Mouse (Mus musculus) heart, postnatal 14 days (tissue): ENCODE results near the gene 4921504E06Rik. TPM values are rescaled to one million over a fixed set of nuclear protein-coding genes. Genes with fewer than 3 reads are reported as not detected.

Experiments
- DNase-seq, 2 experiments: peaks; one replicate each; pipeline ENCODE4 v3.0.0; 2021 to 2022
- intact Hi-C: fragments of 180-260 bp; cut with DNase I; formaldehyde crosslinking; loops from one replicate; pipeline ENCODE4 v1.15.1; 2025
- total RNA-seq, 2 experiments: library from RNA; stranded (reverse); gene quantifications; 2 replicates each; pipeline ENCODE4 v1.2.3; 2021

4921504E06Rik gene
- total RNA-seq, 2 experiments from 2014 or later, result not detected

DNA sequence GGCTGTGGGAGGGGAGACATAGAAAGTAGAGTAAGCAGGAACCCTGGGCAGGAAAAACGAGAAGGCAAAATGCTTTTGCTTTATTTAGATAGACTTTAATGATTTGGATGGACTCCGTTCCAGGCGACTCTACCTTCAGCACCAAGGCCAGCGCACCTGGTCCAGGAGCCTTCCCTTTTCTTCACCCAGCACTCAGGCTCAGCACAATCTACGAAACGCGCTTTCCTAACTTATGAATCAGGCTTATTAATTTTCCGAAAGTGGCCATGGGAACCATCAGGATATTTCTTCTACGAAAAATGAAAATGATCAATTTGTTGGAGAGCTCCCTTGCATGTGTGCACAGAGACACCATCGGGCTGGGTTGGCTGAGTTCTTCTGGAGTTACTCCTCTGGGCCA lies 124.7 kb downstream of the 4921504E06Rik start:
- peak; percentile 42 to 67 for DNase-seq

DNA sequence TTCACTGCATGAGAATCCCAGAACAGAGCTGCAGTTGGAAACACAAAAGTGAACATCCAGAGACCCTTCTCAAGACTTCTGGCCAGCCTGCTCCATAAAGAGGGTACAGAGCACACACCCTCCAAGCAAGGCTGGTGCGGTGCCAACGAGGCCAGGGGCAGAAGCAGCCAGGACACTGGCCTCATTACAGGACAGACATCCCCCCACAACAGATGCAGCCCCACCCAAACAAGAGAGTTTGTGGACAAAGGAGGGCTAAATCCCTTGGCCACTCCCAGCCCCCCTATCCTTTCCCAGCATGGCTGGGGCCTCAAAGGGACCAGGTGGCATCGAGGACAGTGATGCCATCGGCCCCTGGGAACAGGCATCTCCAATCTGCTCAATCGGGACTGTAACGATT lies 130.6 kb downstream of the 4921504E06Rik start:
- intact Hi-C loops, result no loop called here
- DNase-seq, result no peak

More for the DNA sequence above, 124.7 kb downstream of the 4921504E06Rik start:
- intact Hi-C loops, result no loop called here

DNA sequence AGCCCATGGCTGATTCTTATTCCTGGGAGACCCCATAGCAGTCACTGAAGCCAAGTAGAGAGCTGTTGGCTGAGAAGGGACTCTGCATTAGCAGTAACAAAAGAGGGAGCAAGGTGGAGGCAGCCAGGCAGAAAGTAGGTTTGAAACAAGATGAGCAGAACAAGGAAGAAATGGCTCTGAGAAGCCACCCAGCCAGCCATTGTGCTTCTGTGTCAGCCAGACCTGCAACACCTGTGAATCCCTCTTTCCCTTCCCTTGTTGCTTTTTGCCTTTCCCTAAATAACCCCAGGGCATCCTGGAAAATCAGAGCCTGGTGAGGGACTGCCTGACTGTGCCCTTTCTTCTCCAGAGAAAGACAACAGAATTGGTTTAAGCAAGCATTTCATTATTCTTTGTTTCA lies 131.5 kb downstream of the 4921504E06Rik start:
- intact Hi-C loops, result no loop called here
- no peak for DNase-seq

DNA sequence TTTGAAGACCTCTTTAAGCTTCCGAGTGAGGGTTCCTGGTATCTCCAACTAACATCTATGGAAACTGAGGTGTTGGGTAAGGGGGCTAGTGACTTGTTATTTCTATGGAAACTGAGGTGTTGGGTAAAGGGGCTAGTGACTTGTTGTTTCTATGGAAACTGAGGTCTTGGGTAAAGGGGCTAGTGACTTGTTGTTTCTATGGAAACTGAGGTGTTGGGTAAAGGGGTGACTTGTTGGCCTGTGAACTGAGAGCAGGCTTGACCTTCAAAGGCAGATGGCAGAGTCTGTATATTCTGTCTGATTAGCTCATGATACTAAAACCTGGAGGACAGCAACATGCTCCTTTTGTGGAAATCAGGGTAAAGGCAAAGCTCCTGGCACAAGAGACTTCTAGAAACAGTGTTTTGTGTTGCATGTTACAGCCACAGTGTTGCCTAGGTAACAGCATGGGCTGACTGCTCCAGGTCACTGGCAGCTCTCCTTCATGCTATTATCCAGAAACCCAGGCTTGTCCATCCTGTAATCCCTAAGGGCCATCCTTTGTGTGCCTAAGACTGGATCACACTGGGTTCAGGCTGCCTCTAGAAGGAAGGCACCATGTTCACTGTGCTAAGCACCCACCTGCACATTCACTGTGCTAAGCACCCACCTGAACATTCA lies 133.9 kb downstream of the 4921504E06Rik start:
- intact Hi-C loops, result loop anchor here (2.0 to 10.0 kb wide), 3 partner anchors 309 to 1255 kb away; no protein-coding TSS in a partner anchor
- no peak for DNase-seq

DNA sequence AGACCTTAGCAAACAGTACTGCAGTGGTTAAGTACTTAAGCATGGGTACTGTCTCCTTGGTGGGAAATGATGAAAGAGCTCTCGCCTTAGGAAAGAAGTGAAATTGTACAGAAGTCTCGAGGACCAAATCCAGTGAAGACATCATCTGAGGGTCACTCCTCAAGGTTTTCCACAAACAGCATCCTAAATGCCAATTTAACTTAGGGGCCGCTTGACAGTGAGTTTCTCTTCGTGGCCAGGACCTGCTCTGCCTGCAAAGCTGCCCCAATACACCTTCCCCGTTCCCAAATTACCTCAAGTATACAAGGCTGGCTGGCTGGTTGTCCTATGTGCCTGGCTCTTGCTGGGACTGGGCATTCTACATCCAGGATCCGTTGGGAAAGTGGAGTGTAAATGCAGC lies 137.6 kb downstream of the 4921504E06Rik start:
- no peak for DNase-seq
- intact Hi-C loops, result loop anchor here (10.0 kb wide), 2 partner anchors 499 to 1259 kb away; no protein-coding TSS in a partner anchor

DNA sequence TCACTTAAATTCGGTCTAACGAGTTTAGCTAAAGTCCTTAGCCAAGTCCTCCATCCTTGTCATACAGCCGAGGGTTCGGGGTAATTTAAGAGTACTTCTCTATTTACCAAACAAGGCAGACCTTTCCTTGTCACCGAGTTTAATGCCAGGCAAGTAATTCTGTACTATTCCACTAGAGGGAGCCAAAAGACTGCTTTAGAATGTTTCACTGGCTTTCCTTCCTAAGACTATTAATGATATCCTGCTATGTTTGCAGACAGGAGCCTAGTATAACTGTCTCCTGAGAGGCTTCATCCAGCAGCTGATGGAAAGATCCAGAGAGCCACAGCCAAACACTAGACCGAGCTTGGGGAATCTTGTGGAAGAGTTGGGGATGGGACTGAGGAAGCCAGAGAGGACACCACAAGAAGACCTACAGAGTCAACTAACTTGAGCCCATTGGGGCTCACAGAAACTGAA lies 138.6 kb downstream of the 4921504E06Rik start:
- DNase-seq, result peak in 1 of 2 experiments; percentile 58
- intact Hi-C loops, result loop anchor here (10.0 kb wide), 2 partner anchors 500 to 1260 kb away; no protein-coding TSS in a partner anchor

DNA sequence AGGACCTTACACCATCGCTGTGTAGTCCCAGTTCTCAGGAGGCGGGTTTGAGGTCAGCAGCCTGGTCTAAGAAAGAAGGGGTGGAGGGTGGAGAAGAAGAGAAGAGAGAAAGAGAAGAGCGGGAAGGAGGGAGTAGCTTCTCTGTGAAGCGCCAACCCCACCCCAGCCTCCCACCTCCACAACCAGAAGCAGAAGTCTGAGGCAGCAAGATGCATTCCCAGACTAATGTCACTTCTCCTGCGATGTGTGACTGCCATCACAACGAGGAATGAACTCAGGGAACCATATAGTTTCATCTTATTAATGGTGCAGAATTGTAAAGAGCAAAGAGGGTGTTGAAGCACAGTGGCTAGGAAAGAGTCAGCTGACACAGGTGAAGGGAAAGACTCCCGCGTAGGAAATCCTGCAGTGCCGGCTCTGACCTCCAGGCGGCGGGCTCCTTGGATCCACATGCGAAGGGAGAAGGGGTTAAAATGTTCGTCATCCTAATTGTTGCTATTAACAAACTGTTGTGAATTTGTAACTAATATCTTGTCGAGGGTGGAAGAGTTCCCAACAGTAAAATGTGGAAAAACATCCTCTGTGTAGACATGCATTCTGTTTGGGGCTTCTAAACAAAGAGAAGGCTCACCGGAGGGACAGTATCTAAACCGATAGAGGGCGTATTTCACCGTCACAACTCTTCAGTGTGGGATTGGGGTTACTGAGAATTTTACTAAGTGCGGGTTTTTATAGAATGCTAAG lies 139.3 kb downstream of the 4921504E06Rik start:
- intact Hi-C loops, result loop anchor here (1.0 to 10.0 kb wide), 3 partner anchors 105 to 1260 kb away; no protein-coding TSS in a partner anchor
- peak; percentile 50 to 73 for DNase-seq

Other genes starting within 250 kb of the 4921504E06Rik start
- gene Msrb2, start 182.5 kb downstream of the 4921504E06Rik start, total RNA-seq, result 10 to 100 TPM; 48.8 to 50.5 TPM
- not detected for gene Ptf1a, start 108.3 kb downstream of the 4921504E06Rik start, total RNA-seq
- 10 to 100 TPM; 15.7 to 17.7 TPM for gene Otud1, start 103.8 kb upstream of the 4921504E06Rik start, total RNA-seq